Mouse (Mus musculus): Measurements from ENCODE around the gene Gm136. TPM values are rescaled to one million over a fixed set of nuclear protein-coding genes. Genes with fewer than 3 reads are reported as not detected.

The Gm136 gene
- total RNA-seq, 2 experiments from 2014 or later = not detected

DNA sequence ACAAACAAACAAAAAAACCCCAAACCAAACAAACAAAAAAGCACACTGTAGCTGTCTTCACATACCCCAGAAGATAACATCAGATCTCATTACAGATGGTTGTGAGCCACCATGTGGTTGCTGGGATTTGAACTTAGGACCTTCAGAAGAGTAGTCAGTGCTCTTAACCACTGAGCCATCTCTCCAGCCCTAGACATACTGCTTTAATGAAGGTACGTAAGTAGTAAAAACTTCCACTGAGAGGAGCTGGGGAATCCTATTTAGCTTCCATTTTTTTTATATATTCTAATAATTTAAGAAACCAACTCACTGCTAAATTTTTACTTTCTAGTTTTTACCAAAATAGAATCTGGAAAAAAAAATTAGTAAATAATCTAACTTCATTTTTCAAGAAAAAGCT is 41.0 kb downstream of the Gm136 start:
- no peak for DNase-seq (ENCODE audit: low spot score)

DNA sequence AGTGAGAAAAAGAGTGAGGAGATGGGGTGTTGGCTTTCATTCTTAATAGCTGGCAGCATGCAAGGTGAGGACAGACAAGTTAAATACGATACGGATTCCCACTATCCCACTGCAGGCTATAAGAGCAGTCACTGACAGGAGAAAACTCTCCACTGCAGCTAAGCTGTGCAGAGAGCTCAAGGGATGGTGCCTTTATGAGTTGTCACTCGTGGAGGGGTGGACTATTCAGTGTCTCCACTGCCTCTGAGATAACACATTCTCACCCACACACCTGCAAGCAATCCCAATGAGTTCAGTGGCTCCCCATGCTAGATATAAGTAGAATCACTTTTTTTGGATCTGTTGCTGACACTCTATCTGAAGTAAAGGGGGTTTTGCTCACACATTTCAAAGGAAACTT is 47.9 kb downstream of the Gm136 start:
- no peak for DNase-seq (ENCODE audit: low spot score)

DNA sequence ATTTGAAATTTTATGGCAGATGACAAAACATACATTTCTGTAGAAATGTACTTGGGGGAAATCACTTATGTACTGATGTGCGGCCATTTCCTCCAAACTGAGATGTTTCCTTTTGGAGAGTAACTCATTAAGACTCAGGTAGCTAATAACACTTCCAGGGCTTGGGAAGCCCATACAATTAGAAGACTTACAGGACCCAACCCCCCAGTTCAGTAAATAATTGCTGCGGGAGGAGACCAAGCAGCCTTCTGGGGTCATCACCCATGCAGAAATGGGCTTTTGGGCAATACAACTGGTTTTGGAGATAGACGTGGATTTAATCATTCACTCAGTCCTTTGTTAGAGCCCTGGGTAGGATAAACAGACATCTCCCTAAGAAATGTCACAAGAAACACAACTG is 48.8 kb downstream of the Gm136 start:
- DNase-seq (ENCODE audit: low spot score) = no peak

DNA sequence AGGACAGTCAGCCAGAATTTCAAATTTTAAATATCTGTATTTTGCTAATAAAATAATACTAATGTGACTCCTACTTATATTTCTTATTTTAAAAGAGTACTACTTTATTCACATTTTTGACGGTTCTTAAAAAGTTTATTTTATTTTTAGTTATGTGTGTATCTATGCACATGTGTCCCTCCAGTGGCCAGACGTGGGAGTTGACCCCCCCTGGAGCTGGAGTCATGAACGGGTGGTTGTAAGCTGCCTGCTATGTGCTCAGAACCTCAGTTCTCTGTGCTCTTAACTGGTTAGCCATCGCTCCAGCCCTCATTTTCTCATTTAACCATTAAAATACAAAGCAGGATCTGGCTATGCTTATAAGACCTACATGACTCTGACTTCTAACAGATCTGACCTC is 53.0 kb downstream of the Gm136 start:
- no peak for DNase-seq (ENCODE audit: low spot score)

DNA sequence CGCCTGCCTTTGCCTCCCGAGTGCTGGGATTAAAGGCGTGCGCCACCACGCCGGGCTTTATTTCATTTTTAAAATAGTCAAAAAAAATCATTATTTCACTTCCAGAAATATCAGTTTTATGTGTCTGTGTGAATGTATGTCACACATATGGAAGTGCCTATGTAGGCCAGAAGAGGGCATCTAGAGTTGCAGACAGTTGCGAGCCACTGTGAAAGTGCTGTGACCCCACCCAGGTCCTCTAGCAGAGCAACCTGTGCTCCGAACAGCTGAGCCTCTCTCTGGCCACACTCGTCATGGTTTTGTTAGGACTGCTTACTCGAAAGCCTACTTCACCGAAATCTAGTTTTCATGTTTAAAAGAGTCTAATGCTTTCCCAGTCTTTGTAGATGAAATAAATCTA is 53.8 kb downstream of the Gm136 start:
- DNase-seq (ENCODE audit: low spot score) = no peak

DNA sequence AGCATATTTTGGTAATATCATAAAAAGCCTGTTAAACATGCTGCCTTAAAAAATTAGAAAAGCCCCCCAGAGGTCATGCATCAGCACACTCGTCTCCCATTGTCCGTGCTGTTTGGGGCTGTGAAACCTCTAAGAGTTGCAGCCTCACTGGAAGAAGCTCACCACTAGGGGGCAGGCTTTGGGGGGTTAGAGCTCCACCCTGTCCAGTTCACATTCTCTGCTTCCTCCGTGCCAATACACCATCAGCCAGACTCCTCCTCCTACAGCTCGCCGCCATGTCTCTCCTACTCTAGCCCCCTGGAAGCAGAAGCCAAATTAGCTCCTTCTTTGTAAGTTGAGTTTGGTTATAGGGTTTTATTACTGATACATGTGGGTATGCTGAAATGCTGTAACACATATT is 54.5 kb downstream of the Gm136 start:
- DNase-seq (ENCODE audit: low spot score) = peak; percentile 37

Other genes starting within 250 kb of the Gm136 start
- gene Akirin2, start 205.3 kb downstream of the Gm136 start, total RNA-seq (2021) = 10 to 100 TPM; 48.1 to 48.6 TPM
- gene Orc3, start 141.3 kb downstream of the Gm136 start, total RNA-seq (2021) = 10 to 100 TPM; 35.9 to 38.7 TPM
- 10 to 100 TPM; 18.2 to 19.1 TPM for gene Rars2, start 141.3 kb downstream of the Gm136 start, total RNA-seq (2021)
- gene Slc35a1, start 68.8 kb downstream of the Gm136 start, total RNA-seq (2021) = 10 to 100 TPM; 11.1 to 12.9 TPM
- gene Cfap206, start 26.1 kb downstream of the Gm136 start, total RNA-seq (2021) = not detected
- 10 to 100 TPM; 25.4 to 29.7 TPM for gene Smim8, start 22.2 kb upstream of the Gm136 start, total RNA-seq (2021)
- 1 to 10 TPM; 7.3 to 8.7 TPM for gene Zfp292, start 126.7 kb upstream of the Gm136 start, total RNA-seq (2021)
- gene Cga, start 137.5 kb upstream of the Gm136 start, total RNA-seq (2021) = not detected

Data from gastrocnemius, adult 18-20 months (tissue).